Mouse (Mus musculus): ENCODE measurements at regions not wholly inside any gene's neighbourhood (a gene's known extent, or its start where the extent isn't known, plus 50 kb on each side); places are given as distances from the start of the nearest gene placed in this dataset.

GRCm38 (mm10) chr4:98200701-98201100 lies 182.4 kb downstream of the Tm2d1 start:
- no peak for DNase-seq (ENCODE audit: low spot score in 2 of 2)

- no peak for DNase-seq (ENCODE audit: low spot score in 2 of 2)
Observed at GRCm38 (mm10) chr4:98190318-98190717, 192.8 kb downstream of the Tm2d1 start.

GRCm38 (mm10) chr4:98189894-98190293 lies 193.2 kb downstream of the Tm2d1 start:
- no peak for DNase-seq (ENCODE audit: low spot score in 2 of 2)

- no peak for DNase-seq (ENCODE audit: low spot score in 2 of 2)
Observed at GRCm38 (mm10) chr4:98188944-98189343, 194.2 kb downstream of the Tm2d1 start.

- DNase-seq (ENCODE audit: low spot score in 2 of 2): no peak
Observed at GRCm38 (mm10) chr4:98187038-98187437, 196.1 kb downstream of the Tm2d1 start.

- peak; percentile 49 to 52 for DNase-seq (ENCODE audit: low spot score in 2 of 2)
Observed at GRCm38 (mm10) chr4:98182053-98182355, 201.1 kb downstream of the Tm2d1 start.

- no peak for DNase-seq (ENCODE audit: low spot score in 2 of 2)
Observed at GRCm38 (mm10) chr4:98181185-98182052, 201.7 kb downstream of the Tm2d1 start.

- DNase-seq (ENCODE audit: low spot score in 2 of 2): no peak
Observed at GRCm38 (mm10) chr4:98180336-98180735, 202.8 kb downstream of the Tm2d1 start.
